Mouse (Mus musculus) midbrain, embryonic 10.5 days (tissue): ENCODE measurements at regions not wholly inside any gene's neighbourhood (a gene's known extent, or its start where the extent isn't known, plus 50 kb on each side); places are given as distances from the start of the nearest gene placed in this dataset.
A peak's percentile ranks its signal among the peaks of the same experiment; 100 is the strongest.

Experiments
- DNase-seq: peaks from one replicate; pipeline ENCODE4 v3.0.0-alpha.2; 2017; ENCODE audit warnings: low spot score
- H3K27ac ChIP-seq: fragments of 300-500 bp; sonication (generic); replicated peaks from 2 replicates; pipeline ENCODE4 v1.5.1; 2016; ENCODE audit warnings: mild to moderate bottlenecking
- H3K27me3 ChIP-seq: fragments of 300-500 bp; sonication (generic); 2 replicates; pipeline ENCODE4 v1.6.1; 2016; ENCODE audit warnings: low read depth, mild to moderate bottlenecking; ENCODE audit not compliant: poor library complexity, severe bottlenecking
- H3K36me3 ChIP-seq: fragments of 300-500 bp; sonication (generic); 2 replicates; pipeline ENCODE4 v1.6.1; 2016; ENCODE audit warnings: mild to moderate bottlenecking, moderate library complexity
- H3K4me1 ChIP-seq: fragments of 300-500 bp; sonication (generic); 2 replicates; pipeline ENCODE4 v1.6.1; 2016
- H3K4me3 ChIP-seq: fragments of 300-500 bp; sonication (generic); 2 replicates; pipeline ENCODE4 v1.5.1; 2016; ENCODE audit warnings: mild to moderate bottlenecking, moderate library complexity
- H3K9me3 ChIP-seq: fragments of 300-500 bp; sonication (generic); replicated peaks from 2 replicates; pipeline ENCODE4 v1.6.1; 2016; ENCODE audit warnings: mild to moderate bottlenecking
- WGBS: fragments of 180-500 bp; shearing (Covaris S2); methylation state at CpG from one replicate; pipeline ENCODE4 v1.1.7; 2016; 5-methylcytosine and 5-hydroxymethylcytosine counted together

DNA sequence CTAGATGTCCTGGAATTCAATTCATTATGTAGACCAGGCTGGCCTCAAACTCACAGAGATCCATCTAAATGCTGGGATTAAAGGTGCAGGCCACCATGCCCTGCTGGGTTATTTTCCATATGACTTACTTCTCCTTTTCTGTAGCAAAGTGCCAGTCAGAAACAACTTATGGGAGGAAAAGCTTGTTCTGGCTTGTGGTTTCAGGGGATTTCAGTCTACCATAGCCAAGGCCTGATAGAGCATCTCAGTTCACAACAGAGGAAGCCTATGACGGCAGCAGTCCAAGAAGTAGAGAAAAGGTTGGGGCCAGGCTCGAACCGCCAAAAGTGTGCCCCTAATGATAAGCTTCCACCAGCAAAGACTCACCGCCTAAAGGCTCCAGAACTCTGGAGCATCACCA, 110.5 kb upstream of the Hdac4 start:
- Histone ChIP-seq H3K27ac (no peak overlapping the region), H3K4me1 (no peaks in the 10 kb centered on the region), H3K4me3 (no peak overlapping the region), H3K27me3 (no peaks in the 10 kb centered on the region), H3K36me3 (no peaks in the 10 kb centered on the region), H3K9me3 (no peaks in the 10 kb centered on the region; the same call in 1 of the 2 replicates)
- DNase-seq = no peak
- 89% methylated on average over 4 of the region's 4 CpGs for WGBS

DNA sequence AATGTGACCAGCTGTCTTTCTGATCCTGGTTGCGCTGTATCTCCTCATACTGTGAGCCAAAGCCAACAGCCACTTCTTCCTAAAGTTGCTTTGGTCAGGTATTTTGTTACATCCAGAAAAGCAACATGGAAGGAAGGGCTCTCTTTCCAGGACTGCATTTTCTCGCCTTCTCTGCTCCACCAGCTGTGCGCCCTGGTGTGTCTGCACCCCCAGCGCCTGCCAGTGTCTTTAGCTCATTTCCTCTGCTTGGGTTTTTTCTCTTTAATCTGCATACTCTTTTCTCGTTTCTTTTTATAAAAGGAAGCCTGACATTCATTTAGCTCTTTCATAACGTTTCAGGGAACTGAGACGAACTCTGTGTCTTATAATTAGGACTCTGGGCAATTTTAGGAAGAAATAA, 103.5 kb upstream of the Hdac4 start:
- no peak for DNase-seq
- WGBS = 74% methylated on average over 7 of the region's 7 CpGs
- no peaks in the 10 kb centered on the region for H3K9me3 ChIP-seq
- H3K27ac ChIP-seq = no peak overlapping the region
- no peaks in the 10 kb centered on the region for H3K36me3 ChIP-seq
- no peaks in the 10 kb centered on the region for H3K27me3 ChIP-seq
- H3K4me3 ChIP-seq = no peak overlapping the region
- H3K4me1 ChIP-seq = no peaks in the 10 kb centered on the region

DNA sequence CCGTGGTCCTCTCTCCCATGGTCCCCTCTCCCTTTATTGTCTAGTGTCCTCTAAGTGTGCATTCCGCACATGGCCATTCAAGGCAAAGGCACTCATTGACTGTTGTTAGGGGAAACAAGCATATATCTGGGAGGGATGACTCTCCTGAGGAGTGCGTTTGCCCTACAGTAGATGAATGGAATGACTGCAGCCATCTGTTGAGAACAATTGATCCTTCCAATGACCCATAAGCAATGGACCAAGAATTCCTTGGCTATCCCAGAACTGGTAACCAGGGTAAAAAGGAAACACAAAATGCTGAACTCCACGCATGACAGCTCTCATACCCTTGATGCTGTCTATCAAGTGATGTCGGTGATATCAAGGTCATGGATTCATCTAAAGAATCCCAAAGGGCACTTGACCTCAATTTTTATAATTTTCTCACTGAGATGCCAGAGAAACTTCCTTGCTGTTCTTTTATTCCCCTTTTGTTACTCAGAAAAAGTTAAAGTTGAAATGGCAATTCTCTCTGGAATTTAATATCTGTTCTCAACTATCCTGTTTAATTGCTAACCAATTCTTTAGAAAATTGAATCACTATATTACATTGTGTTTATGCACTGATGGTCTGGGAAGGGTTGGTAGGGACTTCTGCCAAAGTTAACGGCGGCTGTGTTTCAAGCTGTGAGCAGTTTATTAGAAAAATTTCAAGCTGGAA, 97.3 kb upstream of the Hdac4 start:
- H3K27me3 ChIP-seq = no peaks in the 10 kb centered on the region
- H3K36me3 ChIP-seq = no peaks in the 10 kb centered on the region
- 0 out of 2 replicates have a peak, but pooled peaks cover 4% of the 10 kb centered on the region for H3K4me1 ChIP-seq
- no peak overlapping the region for H3K4me3 ChIP-seq
- 0 out of 2 replicates have a peak, but pooled peaks cover 2% of the 10 kb centered on the region for H3K9me3 ChIP-seq
- no peak overlapping the region for H3K27ac ChIP-seq
- DNase-seq = no peak
- 79% methylated on average over 7 of the region's 7 CpGs for WGBS

DNA sequence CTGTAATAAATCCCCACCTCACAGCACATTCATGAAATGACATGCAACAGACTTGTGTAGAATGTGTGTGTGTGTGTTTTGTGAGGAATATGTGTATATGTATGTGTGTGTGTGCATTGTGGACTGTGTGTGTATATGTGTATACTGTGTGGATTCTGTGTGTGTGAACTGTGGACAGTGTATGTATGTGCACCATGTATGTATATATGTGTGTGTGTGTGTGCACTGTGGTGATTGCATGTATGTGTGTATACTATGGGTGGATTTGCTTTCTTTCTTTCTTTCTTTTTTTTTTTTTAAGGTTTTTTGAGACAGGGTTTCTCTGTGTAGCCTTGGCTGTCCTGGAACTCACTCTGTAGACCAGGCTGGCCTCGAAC, 91.5 kb upstream of the Hdac4 start:
- H3K4me3 ChIP-seq = no peak overlapping the region
- H3K27ac ChIP-seq = 0 out of 2 replicates have a peak overlapping the region, but pooled peaks have one; percentile 67
- no peak for DNase-seq
- 0 out of 2 replicates have a peak, but pooled peaks cover 2% of the 10 kb centered on the region for H3K9me3 ChIP-seq
- no peaks in the 10 kb centered on the region for H3K36me3 ChIP-seq
- H3K27me3 ChIP-seq = no peaks in the 10 kb centered on the region
- 92% methylated on average over 1 of the region's 1 CpGs for WGBS
- H3K4me1 ChIP-seq = peaks cover 12% of the 10 kb centered on the region

DNA sequence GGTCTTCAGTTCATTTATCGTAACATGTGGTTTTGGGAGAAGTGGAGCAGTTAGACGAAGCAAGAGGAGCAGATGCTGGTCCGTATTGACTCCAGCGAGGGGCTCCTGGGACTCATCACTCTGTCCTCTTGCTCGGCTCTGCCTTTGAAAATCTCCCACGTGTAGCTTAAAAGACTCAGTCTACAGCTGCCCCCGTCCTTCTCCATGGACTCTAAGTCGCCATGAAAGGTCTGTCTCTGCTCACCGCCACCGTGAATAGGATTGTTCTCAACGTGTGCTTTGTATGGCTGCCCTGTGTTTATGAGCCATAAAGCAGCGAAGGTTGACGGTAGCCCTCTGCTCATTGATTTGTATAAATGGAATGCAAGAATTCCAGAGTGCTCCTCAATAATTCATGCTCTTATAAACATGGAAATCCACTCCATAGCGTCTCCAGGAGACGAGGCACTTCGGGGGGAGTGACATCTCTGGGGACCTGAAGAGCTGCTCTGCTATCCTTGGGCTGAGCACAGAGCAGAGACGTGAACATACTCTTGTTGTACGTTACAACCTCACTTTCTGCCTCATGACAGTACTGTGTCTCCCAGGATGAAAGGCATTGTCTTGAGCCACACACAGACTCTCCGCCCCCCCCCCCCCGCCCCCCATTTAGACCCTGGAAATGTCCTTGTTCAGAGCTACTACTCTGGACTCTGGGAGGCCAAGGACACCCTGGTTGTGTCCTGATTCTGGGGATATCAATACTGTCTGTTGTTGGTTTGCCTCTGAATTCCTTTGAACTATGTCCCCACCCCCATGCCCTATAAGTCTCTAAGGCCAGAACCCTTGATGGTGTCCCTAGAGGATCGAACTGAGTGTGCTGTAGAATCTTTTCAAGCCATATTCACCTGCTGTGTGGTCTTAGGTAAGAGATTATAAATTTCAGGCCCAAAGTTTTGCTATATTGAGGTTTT, 90.8 kb upstream of the Hdac4 start:
- no peaks in the 10 kb centered on the region for H3K36me3 ChIP-seq
- 0 out of 2 replicates have a peak, but pooled peaks cover 2% of the 10 kb centered on the region for H3K9me3 ChIP-seq
- no peaks in the 10 kb centered on the region for H3K27me3 ChIP-seq
- peaks cover 12% of the 10 kb centered on the region for H3K4me1 ChIP-seq
- H3K27ac ChIP-seq = peak overlapping the region; percentile 67
- WGBS = 67% methylated on average over 21 of the region's 21 CpGs
- H3K4me3 ChIP-seq = no peak overlapping the region
- no peak for DNase-seq

DNA sequence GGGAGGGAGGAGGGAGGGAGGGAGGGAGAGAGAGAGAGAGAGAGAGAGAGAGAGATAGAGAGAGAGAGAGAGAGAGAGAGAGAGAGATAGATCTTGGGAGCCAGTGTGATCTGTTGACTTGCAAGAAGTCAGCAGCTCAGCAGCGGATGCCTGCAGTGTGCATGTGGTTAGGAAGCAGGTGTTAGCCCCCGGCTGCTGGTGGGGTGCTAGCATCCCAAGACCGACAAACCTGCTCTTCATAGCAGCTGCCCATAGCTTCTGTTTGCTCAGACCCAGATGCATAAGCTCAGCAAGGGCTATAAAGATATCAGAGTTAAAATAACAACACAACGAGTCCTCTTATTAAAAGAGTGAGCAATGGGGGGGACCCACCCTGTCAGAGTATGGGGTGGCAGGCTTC, 88.7 kb upstream of the Hdac4 start:
- peaks cover 12% of the 10 kb centered on the region for H3K4me1 ChIP-seq
- no peaks in the 10 kb centered on the region for H3K9me3 ChIP-seq
- no peak overlapping the region for H3K4me3 ChIP-seq
- no peaks in the 10 kb centered on the region for H3K27me3 ChIP-seq
- 77% methylated on average over 4 of the region's 4 CpGs for WGBS
- H3K27ac ChIP-seq = no peak overlapping the region
- no peaks in the 10 kb centered on the region for H3K36me3 ChIP-seq
- DNase-seq = no peak

DNA sequence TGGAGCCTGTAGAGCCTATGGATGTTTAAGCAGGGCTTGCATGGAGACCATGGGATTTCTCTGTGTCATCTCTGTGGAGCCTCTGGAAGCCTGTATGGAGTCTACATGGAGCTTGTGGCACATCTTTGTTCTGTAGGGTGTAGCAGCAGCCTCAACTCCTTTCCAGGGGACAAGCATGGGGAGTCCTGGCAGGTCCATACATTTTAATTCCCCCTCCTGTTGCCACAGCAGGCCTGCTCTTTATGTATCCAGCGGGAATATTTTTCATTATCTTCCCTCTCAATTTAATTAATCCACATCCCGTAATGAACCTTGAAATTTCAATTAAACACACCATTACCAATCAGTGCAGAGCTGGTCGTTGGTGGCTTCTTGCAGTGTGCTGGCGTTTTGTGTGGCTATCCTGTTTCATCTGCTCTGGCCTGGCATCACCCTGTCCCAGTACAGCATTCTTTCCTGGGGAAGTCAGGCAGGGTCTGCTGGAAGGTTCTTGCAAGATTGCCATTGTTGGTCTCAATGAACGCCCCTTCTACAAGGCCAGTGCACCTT, 81.8 kb upstream of the Hdac4 start:
- H3K27ac ChIP-seq = no peak overlapping the region
- H3K27me3 ChIP-seq = no peaks in the 10 kb centered on the region
- no peaks in the 10 kb centered on the region for H3K9me3 ChIP-seq
- H3K4me1 ChIP-seq = peaks cover 5% of the 10 kb centered on the region
- no peaks in the 10 kb centered on the region for H3K36me3 ChIP-seq
- no peak for DNase-seq
- H3K4me3 ChIP-seq = no peak overlapping the region
- WGBS = 84% methylated on average over 5 of the region's 5 CpGs

DNA sequence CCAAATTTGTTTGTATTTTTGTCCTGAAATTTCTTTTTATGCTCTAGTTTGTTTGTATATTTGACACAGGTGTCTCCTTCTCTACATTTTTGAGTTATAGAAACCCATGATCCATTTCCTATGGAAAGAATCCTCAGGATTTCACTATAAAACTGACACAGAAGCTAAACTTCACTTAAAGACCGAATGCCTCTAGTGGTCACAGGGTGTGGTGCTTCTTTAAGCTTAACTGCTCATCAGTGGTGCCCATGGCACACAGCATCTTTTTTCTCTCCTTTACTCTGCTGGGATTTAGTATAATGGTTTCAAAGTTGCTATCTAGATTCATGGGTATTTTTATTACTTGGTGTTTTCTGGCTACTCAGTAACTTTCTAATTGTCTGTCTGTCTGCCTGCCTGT, 79.9 kb upstream of the Hdac4 start:
- no peak overlapping the region for H3K4me3 ChIP-seq
- no peak for DNase-seq
- H3K27me3 ChIP-seq = no peaks in the 10 kb centered on the region
- H3K4me1 ChIP-seq = peaks cover 23% of the 10 kb centered on the region
- no peaks in the 10 kb centered on the region for H3K36me3 ChIP-seq
- WGBS = 83% methylated on average over 1 of the region's 1 CpGs
- no peak overlapping the region for H3K27ac ChIP-seq
- no peaks in the 10 kb centered on the region for H3K9me3 ChIP-seq

DNA sequence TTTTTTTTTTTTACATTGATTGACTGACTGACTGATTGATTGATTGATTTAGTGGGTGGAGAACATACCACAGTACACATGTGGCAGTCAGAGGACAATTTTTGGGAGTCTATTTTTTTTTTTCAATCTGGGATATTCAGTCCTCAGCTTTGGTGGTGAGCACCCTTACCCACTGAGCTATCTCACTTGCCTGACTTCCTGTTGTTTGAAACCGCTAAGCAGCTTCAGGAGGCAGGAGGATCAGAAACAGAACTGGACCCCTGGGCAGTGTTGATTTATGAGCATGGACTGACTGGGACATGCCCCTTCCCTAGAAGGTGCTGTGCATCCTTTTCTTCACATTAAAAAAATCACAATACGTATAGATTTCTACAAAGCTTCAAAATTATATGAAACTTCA, 78.3 kb upstream of the Hdac4 start:
- no peak overlapping the region for H3K27ac ChIP-seq
- H3K4me1 ChIP-seq = peaks cover 37% of the 10 kb centered on the region
- DNase-seq = no peak
- WGBS = 92% methylated on average over 2 of the region's 2 CpGs
- H3K9me3 ChIP-seq = no peaks in the 10 kb centered on the region
- no peaks in the 10 kb centered on the region for H3K36me3 ChIP-seq
- no peak overlapping the region for H3K4me3 ChIP-seq
- H3K27me3 ChIP-seq = peaks cover 4% of the 10 kb centered on the region; the same call in 1 of the 2 replicates

DNA sequence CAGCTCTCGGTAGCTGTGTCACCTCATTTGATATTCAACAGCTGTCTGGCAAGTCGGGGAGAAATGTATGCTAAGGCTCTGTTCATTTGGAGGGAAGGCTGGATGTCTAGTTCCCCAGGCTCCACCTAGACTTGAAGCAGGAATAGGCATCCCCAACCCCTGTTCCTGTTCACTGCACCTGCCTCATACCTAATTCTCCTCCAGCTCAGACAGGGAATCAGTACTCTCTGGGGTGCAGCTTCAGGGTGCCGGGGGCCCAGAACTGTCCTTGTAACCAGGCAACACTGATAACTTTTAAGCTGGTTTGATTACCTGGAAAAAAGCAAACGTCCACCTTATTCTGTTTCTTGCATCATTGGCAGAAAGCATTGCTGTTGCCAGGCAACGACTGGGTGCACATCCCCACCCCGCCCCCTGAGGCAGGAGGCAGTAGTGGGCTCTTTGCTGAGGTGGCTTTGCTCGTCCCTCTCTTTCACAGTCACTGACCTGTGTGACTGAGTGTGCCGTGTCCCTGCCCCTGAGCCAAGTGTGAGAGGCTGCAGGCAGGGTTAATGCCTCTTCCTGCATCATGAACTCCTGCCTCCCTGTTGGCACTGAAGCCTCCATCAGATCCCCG, 76.3 kb upstream of the Hdac4 start:
- Histone ChIP-seq H3K27ac (0 out of 2 replicates have a peak overlapping the region, but pooled peaks have one; percentile 33), H3K27me3 (peaks cover 4% of the 10 kb centered on the region; the same call in 1 of the 2 replicates), H3K9me3 (no peaks in the 10 kb centered on the region), H3K4me1 (peaks cover 37% of the 10 kb centered on the region), H3K36me3 (no peaks in the 10 kb centered on the region), H3K4me3 (no peak overlapping the region)
- peak; percentile 44 for DNase-seq
- 42% methylated on average over 9 of the region's 9 CpGs for whole genome bisulfite sequencing

DNA sequence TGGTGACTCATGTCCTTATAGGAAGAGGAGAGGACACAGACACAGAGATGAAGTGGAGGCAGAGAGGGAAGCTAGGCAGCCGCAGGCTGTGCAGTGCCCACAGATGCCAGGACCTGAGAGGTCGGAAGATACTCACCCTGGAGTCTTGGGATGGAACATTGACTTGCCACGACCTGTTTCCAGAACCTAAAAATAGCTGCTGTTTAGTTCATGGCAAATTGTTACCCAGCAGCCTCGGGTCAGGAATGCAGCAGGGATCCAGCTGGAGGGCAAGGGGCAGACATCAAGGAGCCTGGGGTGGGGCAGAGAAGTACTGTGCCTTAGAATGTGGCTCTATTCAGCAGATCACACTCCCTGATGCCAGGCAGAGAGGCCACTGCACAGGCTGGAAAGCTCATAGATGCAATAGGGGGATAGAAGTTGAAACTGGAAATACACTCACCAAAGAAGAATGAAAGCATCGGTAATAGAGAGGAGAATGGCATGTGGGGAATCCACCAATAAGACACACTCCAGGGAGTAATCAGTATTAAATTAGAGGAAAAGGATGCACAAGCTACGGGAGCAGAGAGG, 75.1 kb upstream of the Hdac4 start:
- H3K4me1 ChIP-seq = peaks cover 37% of the 10 kb centered on the region
- peaks cover 4% of the 10 kb centered on the region; the same call in 1 of the 2 replicates for H3K27me3 ChIP-seq
- DNase-seq = no peak
- H3K4me3 ChIP-seq = no peak overlapping the region
- no peaks in the 10 kb centered on the region for H3K36me3 ChIP-seq
- H3K9me3 ChIP-seq = no peaks in the 10 kb centered on the region
- WGBS = 58% methylated on average over 6 of the region's 6 CpGs
- no peak overlapping the region for H3K27ac ChIP-seq

DNA sequence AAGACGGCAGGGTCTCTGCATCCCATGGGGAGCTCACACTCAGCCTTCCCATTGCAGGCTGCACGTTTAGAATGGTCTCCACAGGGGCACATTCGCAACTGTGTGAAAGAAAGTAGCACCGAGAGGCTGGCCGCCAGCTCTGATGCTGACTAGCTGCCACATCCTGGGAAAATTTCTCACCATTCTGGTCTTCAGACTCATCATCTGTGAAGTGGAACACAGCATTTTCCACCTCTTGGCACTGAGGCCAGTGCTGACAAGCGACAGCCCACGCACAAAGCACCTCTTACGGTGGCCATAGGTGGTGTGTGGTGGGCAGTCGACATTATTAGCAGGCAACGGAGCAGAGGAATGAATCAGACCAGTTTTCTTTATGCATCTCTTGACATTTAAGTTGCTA, 74.0 kb upstream of the Hdac4 start:
- no peaks in the 10 kb centered on the region for H3K9me3 ChIP-seq
- H3K4me1 ChIP-seq = peaks cover 37% of the 10 kb centered on the region

More for the DNA sequence above, 74.0 kb upstream of the Hdac4 start:
- no peaks in the 10 kb centered on the region for H3K36me3 ChIP-seq
- WGBS = 56% methylated on average over 10 of the region's 10 CpGs
- peaks cover 4% of the 10 kb centered on the region; the same call in 1 of the 2 replicates for H3K27me3 ChIP-seq
- no peak overlapping the region for H3K4me3 ChIP-seq
- H3K27ac ChIP-seq = 0 out of 2 replicates have a peak overlapping the region, but pooled peaks have one; percentile 42
- DNase-seq = no peak
